Mouse (Mus musculus): ENCODE data around the gene Hlx. TPM values are rescaled to one million over a fixed set of nuclear protein-coding genes. Genes with fewer than 3 reads are reported as not detected.

The Hlx gene
- total and polyA plus RNA-seq, 3 experiments = 2.4 to 9.6 TPM; not detected in 1

DNA sequence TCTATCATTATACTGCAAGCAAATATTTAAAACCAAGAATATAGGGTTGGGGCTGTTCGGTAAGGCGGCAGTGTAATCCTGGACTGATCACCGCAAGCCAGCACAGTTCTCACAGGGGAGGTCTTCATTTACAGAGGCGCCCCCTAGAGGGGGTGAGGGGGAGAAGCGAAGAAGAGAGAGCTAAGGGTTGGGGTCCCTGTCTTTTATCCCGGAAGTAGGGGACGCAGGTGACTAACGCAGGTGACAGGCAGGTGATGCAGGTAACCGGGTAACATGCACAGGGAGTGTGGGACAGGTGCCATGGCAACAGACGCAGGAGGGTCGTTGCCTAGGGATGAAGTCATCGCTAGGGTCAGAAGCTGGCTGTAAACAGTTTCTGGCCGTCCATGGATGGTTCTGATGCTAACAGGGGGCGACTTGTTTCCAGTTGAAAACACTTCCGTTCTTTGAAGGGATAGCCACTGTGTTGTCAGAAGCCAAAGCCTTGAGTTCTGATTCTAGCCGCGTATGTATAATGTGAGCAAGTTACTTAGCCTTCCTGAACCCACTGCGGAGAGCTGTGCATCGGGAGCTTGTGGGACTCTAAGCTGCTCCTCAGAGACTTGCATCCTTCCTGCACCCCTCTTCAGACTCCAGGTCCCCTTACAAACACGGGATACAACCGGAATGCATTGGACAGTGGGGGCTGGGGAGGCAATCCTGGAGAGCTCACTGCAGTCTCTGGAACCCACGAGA lies 44.8 kb upstream of the Hlx start:
- H3K27ac ChIP-seq (ENCODE audit: control insufficient read depth, low read depth, low read length) = no peak overlapping the region
- H3K27me3 ChIP-seq (ENCODE audit: control insufficient read depth in 1 of 2, insufficient read depth in 2 of 2, low read length in 2 of 2) = no peaks in the 10 kb centered on the region
- H3K36me3 ChIP-seq (ENCODE audit: control insufficient read depth in 1 of 2, insufficient read depth in 2 of 2, low read length in 2 of 2) = no peaks in the 10 kb centered on the region
- no peak overlapping the region for H3K4me3 ChIP-seq (ENCODE audit: control insufficient read depth in 1 of 2, insufficient read depth in 1 of 2, low read depth in 2 of 2, low read length in 2 of 2)
- peak in 2 of 3 experiments; percentile 1 to 19; a peak in 1 of 6 replicates for TF ChIP-seq CTCF (IDR thresholded peaks at IDR 0.05 in 2 of 3, conservative IDR thresholded peaks at IDR 0.05 in 1 of 3; ENCODE audit: control insufficient read depth in 1 of 3, insufficient read depth in 1 of 3, low read depth in 2 of 3, low read length in 3 of 3, poor library complexity in 1 of 3, severe bottlenecking in 1 of 3)
- TF ChIP-seq MYB (IDR thresholded peaks at IDR 0.05; ENCODE audit: low read depth, low read length) = no peak
- no peaks in the 10 kb centered on the region for H3K4me1 ChIP-seq (ENCODE audit: control insufficient read depth in 1 of 2, insufficient read depth in 2 of 2, low read length in 2 of 2)
- H3K9ac ChIP-seq (ENCODE audit: control insufficient read depth, low read depth, low read length, poor library complexity, severe bottlenecking) = no peak overlapping the region
- no peak for DNase-seq (ENCODE audit: low read depth, low spot score)
- no peaks in the 10 kb centered on the region for H3K79me2 ChIP-seq (ENCODE audit: control insufficient read depth, insufficient read depth, low read length, poor library complexity)
- no peaks in the 10 kb centered on the region for H3K9me3 ChIP-seq (replicated peaks; ENCODE audit: insufficient read depth, low read length)

- Histone ChIP-seq H3K27ac (ENCODE audit: control insufficient read depth, low read depth, low read length) (no peak overlapping the region), H3K9ac (ENCODE audit: control insufficient read depth, low read depth, low read length, poor library complexity, severe bottlenecking) (no peak overlapping the region), H3K9me3 (replicated peaks; ENCODE audit: insufficient read depth, low read length) (no peaks in the 10 kb centered on the region), H3K4me1 (ENCODE audit: control insufficient read depth in 1 of 2, insufficient read depth in 2 of 2, low read length in 2 of 2) (no peaks in the 10 kb centered on the region), H3K36me3 (ENCODE audit: control insufficient read depth in 1 of 2, insufficient read depth in 2 of 2, low read length in 2 of 2) (no peaks in the 10 kb centered on the region), H3K4me3 (ENCODE audit: control insufficient read depth in 1 of 2, insufficient read depth in 1 of 2, low read depth in 2 of 2, low read length in 2 of 2) (no peak overlapping the region), H3K79me2 (ENCODE audit: control insufficient read depth, insufficient read depth, low read length, poor library complexity) (no peaks in the 10 kb centered on the region), H3K27me3 (ENCODE audit: control insufficient read depth in 1 of 2, insufficient read depth in 2 of 2, low read length in 2 of 2) (no peaks in the 10 kb centered on the region)
- DNase-seq (ENCODE audit: low read depth, low spot score) = no peak
- TF ChIP-seq POLR2A (IDR thresholded peaks at IDR 0.05; ENCODE audit: control insufficient read depth in 1 of 2, insufficient read depth in 1 of 2, low read depth in 1 of 2, low read length in 2 of 2, poor library complexity in 1 of 2) (no peak), MYC (IDR thresholded peaks at IDR 0.05; ENCODE audit: low read depth, low read length) (no peak), MYB (IDR thresholded peaks at IDR 0.05; ENCODE audit: low read depth, low read length) (no peak), SMC3 (IDR thresholded peaks at IDR 0.05; ENCODE audit: low read depth, low read length) (no peak), ETS1 (IDR thresholded peaks at IDR 0.05; ENCODE audit: low read depth, low read length) (no peak), CHD2 (IDR thresholded peaks at IDR 0.05; ENCODE audit: low read length) (no peak), KAT2A (conservative IDR thresholded peaks at IDR 0.05; ENCODE audit: low read depth, low read length) (no peak), ELF1 (IDR thresholded peaks at IDR 0.05; ENCODE audit: low read depth, low read length) (no peak), ZNF384 (IDR thresholded peaks at IDR 0.05; ENCODE audit: low read depth, low read length) (no peak), USF1 (IDR thresholded peaks at IDR 0.05; ENCODE audit: low read depth, low read length) (no peak), RCOR1 (IDR thresholded peaks at IDR 0.05; ENCODE audit: low read depth, low read length) (no peak), NELFE (IDR thresholded peaks at IDR 0.05; ENCODE audit: low read depth, low read length) (no peak), HCFC1 (IDR thresholded peaks at IDR 0.05; ENCODE audit: low read depth, low read length) (no peak), MAFK (IDR thresholded peaks at IDR 0.05; ENCODE audit: borderline replicate concordance, low read depth, low read length) (no peak), MAZ (IDR thresholded peaks at IDR 0.05; ENCODE audit: low read depth, low read length) (no peak), EP300 (IDR thresholded peaks at IDR 0.05; ENCODE audit: low read depth in 1 of 2, low read length in 2 of 2) (no peak), MEF2A (IDR thresholded peaks at IDR 0.05; ENCODE audit: extremely low read depth, insufficient replicate concordance, low read depth, low read length, poor library complexity, severe bottlenecking) (no peak), CTCF (IDR thresholded peaks at IDR 0.05 in 2 of 3, conservative IDR thresholded peaks at IDR 0.05 in 1 of 3; ENCODE audit: control insufficient read depth in 1 of 3, insufficient read depth in 1 of 3, low read depth in 2 of 3, low read length in 3 of 3, poor library complexity in 1 of 3, severe bottlenecking in 1 of 3) (no peak), BHLHE40 (IDR thresholded peaks at IDR 0.05; ENCODE audit: borderline replicate concordance, low read depth, low read length) (no peak)
Observed at GRCm38 (mm10) chr1:184775289-184775688, 42.9 kb upstream of the Hlx start.

Data from MEL (cell line).